Mouse (Mus musculus) cerebellum, adult 9-11 months (tissue): Measurements from ENCODE around the gene Xpnpep3.

ENCODE experiments used
- DNase-seq: peaks from one replicate; pipeline ENCODE4 v3.0.0; 2022

Xpnpep3 gene

DNA sequence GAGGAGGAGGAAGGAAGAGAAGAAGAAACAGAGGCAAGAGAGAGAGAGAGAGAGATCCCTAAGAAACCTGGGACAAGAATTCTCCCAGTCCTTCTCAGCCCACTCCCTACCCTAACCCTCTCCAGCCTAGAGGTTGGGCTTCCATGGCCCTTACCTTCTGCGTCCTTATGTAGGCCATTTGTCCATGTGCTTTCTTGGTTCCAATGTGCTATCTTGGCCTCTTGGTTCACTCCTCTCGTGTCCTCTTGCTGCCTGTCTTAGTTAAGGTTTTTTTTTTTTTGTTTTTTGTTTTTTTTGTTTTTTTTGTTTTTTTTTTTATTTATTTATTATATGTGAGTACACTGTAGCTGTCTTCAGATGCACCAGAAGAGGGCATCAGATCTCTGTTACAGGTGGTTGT lies 83.0 kb downstream of the Xpnpep3 start:
- no peak for DNase-seq

DNA sequence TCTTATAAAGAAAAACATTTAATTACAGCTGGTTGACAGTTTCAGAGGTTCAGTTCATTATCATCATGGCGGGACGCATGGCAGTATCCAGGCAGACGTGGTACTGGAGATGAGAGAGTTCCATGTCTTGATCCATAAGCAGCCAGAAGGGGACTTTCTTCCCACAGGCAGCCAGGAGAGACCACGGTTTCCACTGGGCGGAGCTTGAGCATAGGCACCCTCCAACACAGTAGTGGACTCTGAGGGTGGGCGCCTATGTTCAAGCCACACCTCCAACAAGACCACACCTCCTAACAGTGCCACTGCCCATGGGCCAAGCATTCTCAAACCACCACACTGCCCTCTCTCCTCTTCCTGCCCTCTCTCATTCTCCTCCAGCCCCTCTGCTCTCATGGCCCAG lies 83.8 kb downstream of the Xpnpep3 start:
- no peak for DNase-seq

DNA sequence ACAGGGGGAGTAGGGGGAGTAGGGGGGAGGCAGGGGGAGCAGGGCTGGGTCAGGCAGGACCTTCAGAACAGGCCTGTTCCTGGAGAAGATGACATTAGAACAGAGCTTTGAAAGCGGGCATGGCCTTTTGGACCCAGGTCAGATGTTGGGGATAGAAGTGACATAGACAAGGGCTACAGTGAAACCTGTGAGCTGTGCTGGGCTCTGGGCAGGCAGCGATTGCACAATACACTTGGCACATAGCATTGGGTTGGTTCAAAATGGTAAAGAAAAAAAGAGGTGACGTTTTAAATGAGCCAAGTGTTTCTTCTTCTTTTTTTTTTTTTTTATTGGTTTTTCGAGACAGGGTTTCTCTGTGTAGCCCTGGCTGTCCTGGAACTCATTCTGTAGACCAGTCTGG lies 85.5 kb downstream of the Xpnpep3 start:
- no peak for DNase-seq

DNA sequence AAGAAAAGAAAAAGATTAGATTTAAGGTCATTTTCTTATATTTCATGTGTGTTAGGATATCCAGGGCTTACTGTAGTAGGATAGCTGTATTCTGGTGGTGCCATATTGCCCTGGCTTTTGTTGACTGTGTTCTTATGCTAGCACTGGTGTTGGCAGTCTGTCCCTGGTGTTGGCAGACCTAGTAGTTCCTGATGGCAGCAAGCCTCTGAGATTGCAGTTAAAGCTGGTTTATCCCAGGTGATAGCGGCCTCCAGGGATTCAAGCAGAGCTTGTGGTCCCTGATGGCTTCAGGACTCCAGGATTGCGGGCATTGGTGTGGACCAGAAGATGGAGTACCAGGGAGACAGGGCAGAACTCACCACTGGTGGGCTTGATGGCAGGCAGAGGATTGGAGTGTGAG lies 103.5 kb downstream of the Xpnpep3 start:
- no peak for DNase-seq

DNA sequence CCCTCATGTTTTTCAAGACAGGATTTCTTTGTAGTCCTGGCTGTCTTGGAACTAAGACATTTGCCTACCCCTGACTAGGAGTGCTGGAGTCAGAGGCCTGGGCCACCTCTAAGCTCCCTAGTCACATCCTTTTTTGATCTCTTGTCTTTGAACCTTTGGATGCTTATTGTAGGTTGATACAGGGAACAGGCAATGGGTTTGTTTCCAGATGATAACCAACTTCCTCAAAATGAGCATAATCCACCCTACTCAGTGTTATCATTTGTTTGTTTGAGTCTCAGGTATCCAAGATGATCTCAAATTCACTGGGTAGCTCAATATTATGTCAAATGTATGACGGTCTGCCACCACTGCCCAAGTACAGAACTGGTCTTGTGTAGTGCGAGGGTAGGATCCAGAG lies 104.1 kb downstream of the Xpnpep3 start:
- no peak for DNase-seq
